Comparison of ENCODE assay signal across 7 mouse cellular contexts in the genomic region with DNA sequence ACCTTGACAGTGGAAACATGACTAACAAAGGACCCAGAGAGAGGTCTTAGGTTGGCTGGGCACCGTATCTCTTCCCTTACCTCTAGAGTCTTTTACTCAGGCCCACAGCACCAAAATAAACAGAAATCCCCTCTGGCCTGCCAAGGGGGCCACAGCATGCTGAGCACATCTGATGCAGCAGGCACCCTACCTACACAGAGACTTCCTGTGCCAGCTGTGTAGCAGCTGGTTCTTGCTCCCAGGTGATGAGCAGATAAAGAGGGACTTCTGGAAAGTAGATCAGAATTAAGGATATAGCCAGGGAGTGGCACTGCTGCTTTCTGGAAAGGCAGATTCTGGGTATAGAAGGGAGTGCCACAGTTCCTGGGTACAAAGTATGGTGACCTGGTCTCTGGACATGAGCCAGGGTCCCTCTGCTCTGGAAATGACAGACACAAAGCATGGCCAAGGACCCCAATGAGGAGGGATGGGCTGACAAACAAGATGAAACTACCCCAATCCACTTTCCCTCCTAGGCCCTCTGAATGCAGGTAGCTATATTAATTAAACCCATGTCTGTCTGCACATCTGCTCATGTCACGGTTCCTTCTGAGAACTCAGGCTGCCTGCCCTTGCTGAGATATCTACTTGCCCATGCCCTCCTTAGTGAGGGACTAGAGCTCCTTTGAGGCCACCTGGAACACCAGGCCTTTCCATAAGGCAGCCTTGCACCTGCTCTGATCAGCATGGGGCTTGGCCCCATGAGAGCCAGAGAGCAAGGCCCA.
DNase-seq lines count a peak whose midpoint lies in the region; ATAC-seq lines count a peak whose summit lies in the region.

No protein-coding gene starts in this region.

- H3K9me3 ChIP-seq in lung, embryonic 15.5 days: no peaks in the 10 kb centered on the region
- H3K9me3 ChIP-seq in embryonic facial prominence, embryonic 15.5 days (replicated peaks): no peaks in the 10 kb centered on the region
- no peaks in the 10 kb centered on the region for H3K9me3 ChIP-seq in limb, embryonic 10.5 days (replicated peaks)
- H3K9me3 ChIP-seq in stomach, embryonic 14.5 days (ENCODE audit: control insufficient read depth, low read depth, low read length): no peaks in the 10 kb centered on the region

- WGBS in lung, embryonic 15.5 days: 64% methylated on average over 2 of the region's 2 CpGs
- 57% methylated on average over 2 of the region's 2 CpGs for WGBS in embryonic facial prominence, embryonic 15.5 days
- 92% methylated on average over 2 of the region's 2 CpGs for WGBS in limb, embryonic 10.5 days
- WGBS in stomach, embryonic 14.5 days: 65% methylated on average over 2 of the region's 2 CpGs

- no peak overlapping the region for H3K4me3 ChIP-seq in lung, embryonic 15.5 days
- no peak overlapping the region for H3K4me3 ChIP-seq in embryonic facial prominence, embryonic 15.5 days (replicated peaks)
- no peak overlapping the region for H3K4me3 ChIP-seq in limb, embryonic 10.5 days
- no peak overlapping the region for H3K4me3 ChIP-seq in stomach, embryonic 14.5 days (ENCODE audit: low read depth, low read length)

- no peaks in the 10 kb centered on the region for H3K27me3 ChIP-seq in lung, embryonic 15.5 days
- no peaks in the 10 kb centered on the region for H3K27me3 ChIP-seq in embryonic facial prominence, embryonic 15.5 days
- no peaks in the 10 kb centered on the region for H3K27me3 ChIP-seq in limb, embryonic 10.5 days (ENCODE audit: low read depth, poor library complexity, severe bottlenecking)
- no peaks in the 10 kb centered on the region for H3K27me3 ChIP-seq in stomach, embryonic 14.5 days (ENCODE audit: control insufficient read depth, insufficient read depth, low read length)

- no peak overlapping the region for H3K9ac ChIP-seq in lung, embryonic 15.5 days
- H3K9ac ChIP-seq in embryonic facial prominence, embryonic 15.5 days: no peak overlapping the region
- H3K9ac ChIP-seq in stomach, embryonic 14.5 days (replicated peaks; ENCODE audit: low read depth, low read length): no peak overlapping the region

- H3K36me3 ChIP-seq in lung, embryonic 15.5 days: no peaks in the 10 kb centered on the region
- no peaks in the 10 kb centered on the region for H3K36me3 ChIP-seq in embryonic facial prominence, embryonic 15.5 days
- peaks cover 4% of the 10 kb centered on the region; the same call in 1 of the 2 replicates for H3K36me3 ChIP-seq in limb, embryonic 10.5 days
- H3K36me3 ChIP-seq in stomach, embryonic 14.5 days (ENCODE audit: control insufficient read depth, insufficient read depth, low read length): no peaks in the 10 kb centered on the region

- no peak for DNase-seq in lung, adult 18-20 months
- DNase-seq in limb, embryonic 10.5 days (ENCODE audit: low spot score): no peak
- DNase-seq in gastrocnemius, adult 18-20 months (ENCODE audit: low spot score): no peak
- DNase-seq in cerebellum, postnatal 10 days: no peak

- ATAC-seq in lung, embryonic 15.5 days (ENCODE audit: borderline replicate concordance, extremely low read depth, low FRiP score, low TSS enrichment): no peak
- no peak for ATAC-seq in embryonic facial prominence, embryonic 15.5 days (ENCODE audit: insufficient number of reproducible peaks, low FRiP score, low TSS enrichment, low read depth)
- ATAC-seq in stomach, embryonic 14.5 days (ENCODE audit: insufficient number of reproducible peaks, insufficient read depth, low FRiP score, low read depth): no peak

- H3K4me2 ChIP-seq in lung, embryonic 15.5 days: no peak overlapping the region
- H3K4me2 ChIP-seq in embryonic facial prominence, embryonic 15.5 days (replicated peaks): peak overlapping the region; percentile 12; the same call in 1 of the 2 replicates
- H3K4me2 ChIP-seq in stomach, embryonic 14.5 days (replicated peaks; ENCODE audit: low read depth, low read length): no peak overlapping the region

- H3K27ac ChIP-seq in lung, embryonic 15.5 days: peak overlapping the region; percentile 85
- peak overlapping the region; percentile 78 for H3K27ac ChIP-seq in embryonic facial prominence, embryonic 15.5 days (replicated peaks)
- peak overlapping the region; percentile 78 for H3K27ac ChIP-seq in limb, embryonic 10.5 days
- peak overlapping the region; percentile 98 for H3K27ac ChIP-seq in stomach, embryonic 14.5 days (ENCODE audit: low read length)

- H3K4me1 ChIP-seq in lung, embryonic 15.5 days: peaks cover 51% of the 10 kb centered on the region
- H3K4me1 ChIP-seq in embryonic facial prominence, embryonic 15.5 days: peaks cover 43% of the 10 kb centered on the region
- H3K4me1 ChIP-seq in limb, embryonic 10.5 days: peaks cover 34% of the 10 kb centered on the region
- peaks cover 48% of the 10 kb centered on the region for H3K4me1 ChIP-seq in stomach, embryonic 14.5 days (ENCODE audit: control insufficient read depth, insufficient read depth, low read length)
